Mouse (Mus musculus) left cerebral cortex, adult 18-20 months (tissue): ENCODE measurements around the gene Coa3. TPM values are rescaled to one million over a fixed set of nuclear protein-coding genes. Genes with fewer than 3 reads are reported as not detected.

Experiments
- total RNA-seq, 2 experiments: library from RNA; stranded (reverse); gene quantifications; 2 replicates each; pipeline ENCODE4 v1.2.3; 2021

The Coa3 gene
- total RNA-seq, 2 experiments from 2014 or later = 103 to 112 TPM

Other genes with a start within 250 kb of the Coa3 start
- 1 to 10 TPM; 7.0 to 7.9 TPM for gene Naglu, start 209.1 kb downstream of the Coa3 start, total RNA-seq
- under 1 TPM; 0.59 to 0.91 TPM for gene Hsd17b1, start 200.7 kb downstream of the Coa3 start, total RNA-seq
- 10 to 100 TPM; 22.5 to 24.6 TPM for gene Coasy, start 196.5 kb downstream of the Coa3 start, total RNA-seq
- gene Mlx, start 191.8 kb downstream of the Coa3 start, total RNA-seq = 10 to 100 TPM; 39.5 to 46.6 TPM
- gene Psmc3ip, start 183.7 kb downstream of the Coa3 start, total RNA-seq = 1 to 10 TPM; 3.0 to 3.6 TPM
- gene Retreg3, start 159.2 kb downstream of the Coa3 start, total RNA-seq = 10 to 100 TPM; 53.9 to 57.8 TPM
- gene Tubg1, start 159.2 kb downstream of the Coa3 start, total RNA-seq = 10 to 100 TPM; 44.5 to 53.3 TPM
- 10 to 100 TPM; 48.6 to 54.5 TPM for gene Tubg2, start 123.2 kb downstream of the Coa3 start, total RNA-seq
- 100 to 1,000 TPM; 158 to 160 TPM for gene Cntnap1, start 108.6 kb downstream of the Coa3 start, total RNA-seq
- 10 to 100 TPM; 14.2 to 16.7 TPM for gene Plekhh3, start 107.8 kb downstream of the Coa3 start, total RNA-seq
- gene Ccr10, start 103.7 kb downstream of the Coa3 start, total RNA-seq = under 1 TPM in 1 of 2 experiments, not detected in 1; 0.28 TPM
- gene Ezh1, start 52.7 kb downstream of the Coa3 start, total RNA-seq = 10 to 100 TPM; 55.7 to 62.7 TPM
- gene Ramp2, start 33.1 kb downstream of the Coa3 start, total RNA-seq = 10 to 100 TPM; 31.4 to 37.8 TPM
- gene Vps25, start 25.4 kb downstream of the Coa3 start, total RNA-seq = 10 to 100 TPM; 56.8 to 65.8 TPM
- gene Wnk4, start 18.5 kb downstream of the Coa3 start, total RNA-seq = 1 to 10 TPM; 7.0 to 8.8 TPM
- under 1 TPM; 0.46 to 0.56 TPM for gene Cntd1, start 102 bp downstream of the Coa3 start, total RNA-seq
- 100 to 1,000 TPM; 202 to 214 TPM for gene Becn1, start 23.2 kb upstream of the Coa3 start, total RNA-seq
- gene Psme3, start 37.1 kb upstream of the Coa3 start, total RNA-seq = 100 to 1,000 TPM; 128 to 131 TPM
- 1 to 10 TPM; 5.4 to 6.9 TPM for gene Aoc2, start 45.9 kb upstream of the Coa3 start, total RNA-seq
- under 1 TPM; 0.61 to 0.74 TPM for gene Aoc3, start 51.5 kb upstream of the Coa3 start, total RNA-seq
- not detected for gene G6pc, start 88.4 kb upstream of the Coa3 start, total RNA-seq
- gene Aarsd1, start 138.5 kb upstream of the Coa3 start, total RNA-seq = 10 to 100 TPM; 47.6 to 48.8 TPM
- gene Gm27029, start 145.7 kb upstream of the Coa3 start, total RNA-seq = 1 to 10 TPM; 8.2 to 8.6 TPM
- gene Rundc1, start 146.0 kb upstream of the Coa3 start, total RNA-seq = 10 to 100 TPM; 40.9 to 46.9 TPM
- 1 to 10 TPM; 4.1 to 4.5 TPM for gene Ptges3l, start 146.2 kb upstream of the Coa3 start, total RNA-seq
- gene Rpl27, start 163.2 kb upstream of the Coa3 start, total RNA-seq = 10 to 100 TPM; 51.0 to 52.1 TPM
- 1 to 10 TPM; 2.6 to 3.2 TPM for gene Ifi35, start 169.3 kb upstream of the Coa3 start, total RNA-seq
- 100 to 1,000 TPM; 158 to 161 TPM for gene Rnd2, start 185.9 kb upstream of the Coa3 start, total RNA-seq
- gene Vat1, start 187.1 kb upstream of the Coa3 start, total RNA-seq = 10 to 100 TPM; 37.9 to 44.5 TPM